Mouse (Mus musculus) frontal cortex, postnatal 10 days (tissue): ENCODE results near the gene Bmpr1a.
"Not testable (repeated sequence)": the region's sequence is repeated elsewhere in the genome, so short reads cannot be mapped to it uniquely, and the experiment has no call there.

Experiments used
- DNase-seq, 2 experiments: peaks; one replicate each; pipeline ENCODE4 v3.0.0; 2022; ENCODE audit warnings: low spot score in 2 of 2, mixed read lengths in 1 of 2

The Bmpr1a gene

GRCm38 (mm10) chr14:34450451-34450850 is 52.7 kb downstream of the Bmpr1a start:
- DNase-seq = no peak

GRCm38 (mm10) chr14:34449807-34450206 is 53.3 kb downstream of the Bmpr1a start:
- no peak for DNase-seq

GRCm38 (mm10) chr14:34448398-34448797 is 54.7 kb downstream of the Bmpr1a start:
- DNase-seq = no peak

- DNase-seq = no peak
These were observed 55.5 kb downstream of the Bmpr1a start for GRCm38 (mm10) chr14:34447659-34448058.

DNA sequence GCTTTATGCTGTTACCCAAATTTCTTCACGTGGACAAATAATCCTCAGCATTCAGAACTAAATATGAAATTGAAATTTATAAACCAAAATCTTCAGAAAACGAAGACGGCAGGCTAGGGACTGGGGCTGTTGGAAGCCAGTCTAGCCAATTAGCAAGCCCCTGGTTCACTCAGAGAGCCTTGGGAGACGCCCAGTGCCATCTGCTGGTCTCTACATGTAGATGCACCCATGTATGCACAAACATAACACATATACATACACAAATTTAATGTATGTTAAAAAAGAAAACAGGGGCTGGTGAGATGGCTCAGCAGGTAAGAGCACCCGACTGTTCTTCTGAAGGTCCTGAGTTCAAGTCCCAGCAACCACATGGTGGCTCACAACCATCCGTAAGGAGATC is 56.5 kb downstream of the Bmpr1a start:
- no peak for DNase-seq

- no peak for DNase-seq
These were observed 57.8 kb downstream of the Bmpr1a start for GRCm38 (mm10) chr14:34445348-34445747.

DNA sequence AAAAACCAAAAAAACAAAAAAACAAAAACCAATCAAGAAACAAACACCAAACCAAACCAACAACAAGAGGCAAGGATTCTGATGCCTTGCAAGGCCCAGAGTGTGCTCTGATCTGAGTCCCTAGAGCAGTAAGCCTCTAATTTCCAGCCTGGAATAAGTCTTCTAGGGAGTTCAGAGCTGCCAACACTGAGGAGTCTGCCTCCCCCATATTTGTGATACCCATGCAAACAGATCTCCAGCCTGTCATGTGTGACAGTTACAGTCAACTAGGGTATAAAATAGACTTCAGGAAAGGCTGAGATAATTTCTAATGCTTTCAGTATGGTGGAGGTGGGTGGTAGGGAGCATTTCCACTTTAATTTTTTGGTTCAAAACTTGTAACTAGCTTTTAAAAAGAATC is 58.2 kb downstream of the Bmpr1a start:
- no peak for DNase-seq

DNA sequence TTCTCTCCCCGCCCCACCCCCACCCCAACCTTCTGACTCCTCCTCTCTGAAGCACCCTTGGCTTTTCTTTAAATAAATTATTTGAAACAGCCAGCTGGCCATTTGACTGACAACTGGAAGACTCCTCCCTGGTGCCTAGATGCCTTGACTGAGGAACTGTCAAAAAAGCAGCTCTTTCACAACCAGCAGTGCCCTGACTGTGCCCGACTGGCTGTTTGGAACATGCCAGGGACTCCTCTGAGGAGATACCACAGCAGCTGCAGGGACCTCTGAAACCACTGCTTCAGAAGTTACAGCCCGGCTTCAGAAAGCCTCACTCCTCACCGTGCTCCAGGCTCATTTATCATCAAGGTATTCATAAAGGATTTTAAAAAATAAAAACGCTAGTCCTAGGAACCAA is 58.8 kb downstream of the Bmpr1a start:
- no peak for DNase-seq

DNA sequence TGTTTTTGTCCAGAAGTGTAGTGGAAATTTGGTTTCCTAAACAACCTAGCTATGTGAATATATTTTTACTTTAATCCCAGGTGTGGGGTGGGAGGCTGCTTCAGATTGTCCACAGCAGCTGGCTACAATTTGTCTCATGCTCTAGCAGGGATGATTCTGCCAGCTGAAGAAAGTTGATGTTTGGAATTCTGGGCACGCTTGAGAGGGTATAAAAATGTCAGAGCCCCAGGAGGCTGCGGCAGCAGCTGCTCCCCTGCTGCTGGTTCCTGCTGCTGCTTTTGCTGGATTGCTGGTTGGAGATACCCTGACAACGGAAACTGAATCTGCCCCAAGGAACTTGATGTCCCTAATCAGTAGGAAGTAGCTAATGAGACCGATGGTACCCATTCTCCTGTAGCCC is 60.6 kb downstream of the Bmpr1a start:
- no peak for DNase-seq

DNA sequence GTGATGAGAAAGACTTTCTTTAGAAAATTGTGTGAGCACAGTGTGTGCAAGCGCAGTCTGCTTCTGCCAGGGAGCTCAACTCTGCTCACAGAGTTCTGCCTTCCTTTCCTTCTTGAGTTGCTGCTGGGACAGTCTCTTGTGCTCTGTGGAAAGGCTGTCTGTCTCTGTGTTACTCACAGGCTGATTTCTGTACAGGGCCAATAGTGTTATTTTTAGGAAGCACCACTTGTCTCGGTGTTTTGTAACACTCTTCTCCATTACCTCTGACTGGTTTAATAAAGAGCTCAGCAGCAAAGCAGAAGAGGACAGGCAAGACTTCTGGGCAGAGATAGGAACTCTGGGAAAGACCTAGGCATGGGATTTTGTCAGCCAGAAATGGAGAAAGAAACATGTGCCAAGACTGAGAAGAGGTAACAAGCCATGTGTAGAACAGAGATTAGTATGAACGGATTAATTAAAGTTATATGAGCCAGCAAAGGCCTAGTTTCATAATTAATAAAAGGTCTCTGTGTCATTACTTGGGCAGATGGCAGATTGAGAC is 62.5 kb downstream of the Bmpr1a start:
- no peak for DNase-seq

DNA sequence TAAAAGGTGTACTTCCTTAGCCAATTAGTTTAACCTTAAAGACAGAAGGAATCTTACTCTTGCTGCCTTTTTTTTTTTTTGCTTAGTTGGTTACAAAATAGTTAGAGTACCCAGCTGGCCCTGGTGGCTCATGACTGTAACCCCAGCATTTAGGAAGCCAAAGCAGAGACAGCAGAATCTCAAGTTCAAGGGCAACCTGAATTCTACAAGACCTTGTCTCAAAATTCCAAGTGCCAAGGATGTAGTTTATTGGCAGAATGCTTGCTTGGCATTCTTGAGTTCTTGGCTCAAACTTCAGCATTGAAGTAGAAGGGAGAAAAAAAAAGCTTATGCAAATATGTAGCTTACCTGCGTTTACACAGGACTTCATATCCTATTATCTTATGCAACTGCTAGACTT is 74.1 kb downstream of the Bmpr1a start:
- DNase-seq = no peak

DNA sequence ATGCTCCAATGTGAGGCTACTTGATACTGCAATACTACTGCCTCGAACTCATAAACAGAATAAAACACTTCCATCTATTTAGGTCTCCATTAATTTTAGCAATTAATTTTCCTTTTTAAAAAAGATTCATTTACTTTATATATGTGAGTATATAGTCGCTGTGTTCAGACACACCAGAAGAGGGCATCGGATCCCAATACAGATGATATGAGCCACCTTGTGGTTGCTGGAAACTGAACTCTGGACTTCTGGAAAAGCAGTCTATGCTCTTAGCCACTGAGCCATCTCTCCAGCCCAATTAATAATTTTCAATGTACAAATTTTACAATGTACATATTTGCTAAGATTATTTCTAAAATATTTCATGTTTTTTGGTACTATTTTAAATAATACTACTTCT is 74.9 kb downstream of the Bmpr1a start:
- no peak for DNase-seq

DNA sequence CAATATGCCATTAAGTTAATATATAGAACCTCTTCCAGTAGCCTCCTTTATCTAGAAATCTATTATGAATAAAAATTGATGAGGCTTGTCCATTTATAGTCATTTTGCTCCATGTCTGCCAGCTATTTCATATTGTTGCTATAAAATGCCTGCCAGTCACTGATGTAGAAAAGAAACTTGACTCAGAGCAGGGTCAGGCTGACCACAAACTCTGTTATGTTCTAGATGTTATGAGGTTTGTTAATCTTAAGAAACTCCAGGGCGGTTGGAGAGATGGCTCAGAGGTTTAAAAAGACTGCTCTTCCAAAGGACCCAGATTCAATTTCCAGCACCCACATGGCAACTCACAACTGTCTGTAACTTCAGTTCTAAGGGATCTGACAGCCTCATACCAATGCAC is 82.1 kb downstream of the Bmpr1a start:
- DNase-seq = no peak

DNA sequence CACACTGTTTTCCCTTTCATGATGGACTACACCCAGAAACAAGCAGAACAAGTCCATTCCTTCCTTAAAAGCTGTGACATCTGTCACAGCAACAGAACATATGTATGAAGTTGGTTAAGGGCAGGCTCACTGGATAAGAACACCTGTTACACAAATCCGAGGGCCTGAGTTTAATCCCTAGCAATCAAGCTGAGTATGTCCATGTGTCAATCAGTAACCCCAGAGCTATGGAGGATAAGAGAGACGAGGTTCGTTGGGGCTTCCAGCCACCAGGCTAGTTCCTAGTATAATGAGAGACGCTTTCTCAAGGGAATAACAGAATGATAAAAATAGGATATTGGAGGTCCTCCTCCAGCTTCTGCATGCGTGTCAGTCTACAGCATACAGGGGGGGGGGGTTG is 85.6 kb downstream of the Bmpr1a start:
- DNase-seq = no peak

DNA sequence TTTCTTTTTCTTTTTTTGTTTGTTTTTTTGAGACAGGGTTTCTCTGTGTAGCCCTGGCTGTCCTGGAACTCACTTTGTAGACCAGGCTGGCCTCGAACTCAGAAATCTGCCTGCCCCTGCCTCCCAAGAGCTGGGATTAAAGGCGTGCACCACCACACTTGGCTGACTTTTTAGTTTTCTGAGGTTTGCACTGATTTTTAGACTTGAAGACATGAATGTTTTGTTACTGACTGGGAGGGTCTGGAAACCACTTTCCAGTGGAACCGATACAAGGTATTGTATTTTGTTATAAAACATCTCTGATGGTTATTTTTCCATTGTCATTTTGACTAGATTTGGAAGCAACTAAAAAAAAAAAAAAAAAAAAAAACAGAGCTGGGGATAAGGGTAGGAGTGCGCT is 86.2 kb downstream of the Bmpr1a start:
- DNase-seq = not testable (repeated sequence)

GRCm38 (mm10) chr14:34412164-34412896 is 90.8 kb downstream of the Bmpr1a start:
- no peak for DNase-seq

DNA sequence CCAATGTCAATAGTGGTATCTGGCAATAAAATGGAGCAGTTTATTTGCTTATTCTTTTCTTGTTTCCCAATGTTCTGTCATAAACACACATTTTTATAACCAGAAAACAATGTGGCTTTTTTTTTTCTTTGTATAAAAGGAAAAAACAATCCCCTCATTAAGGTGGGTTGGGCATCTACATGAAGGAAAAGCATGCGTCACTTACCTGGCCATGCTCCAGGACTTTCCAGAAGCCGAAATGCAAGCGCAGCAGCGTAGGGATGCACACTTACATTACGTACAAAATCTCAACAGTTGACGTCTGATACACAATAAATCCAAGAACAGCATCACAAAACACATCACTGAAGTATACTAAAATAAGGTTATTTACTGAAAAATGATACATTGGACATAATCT is 92.4 kb downstream of the Bmpr1a start:
- no peak for DNase-seq

DNA sequence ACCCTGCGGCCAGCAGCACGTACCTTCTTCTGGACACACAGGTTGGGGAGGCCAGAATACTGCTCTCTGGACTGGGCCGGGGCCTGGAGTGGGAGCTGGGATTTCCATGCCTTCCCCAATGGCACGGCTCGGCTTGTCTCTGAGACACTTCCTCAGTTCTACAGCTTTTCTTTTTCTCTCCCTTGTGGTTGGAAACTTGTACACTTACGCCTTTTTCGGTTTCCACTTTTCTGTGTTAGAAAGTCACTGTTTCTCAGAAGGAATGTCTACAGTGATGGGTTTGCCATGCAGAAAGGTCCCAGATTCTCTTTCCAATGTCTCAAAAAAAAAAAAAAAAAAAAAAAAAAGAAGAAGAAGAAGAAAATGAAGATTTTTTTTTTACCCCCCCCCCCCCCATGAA is 99.7 kb downstream of the Bmpr1a start:
- DNase-seq = no peak

DNA sequence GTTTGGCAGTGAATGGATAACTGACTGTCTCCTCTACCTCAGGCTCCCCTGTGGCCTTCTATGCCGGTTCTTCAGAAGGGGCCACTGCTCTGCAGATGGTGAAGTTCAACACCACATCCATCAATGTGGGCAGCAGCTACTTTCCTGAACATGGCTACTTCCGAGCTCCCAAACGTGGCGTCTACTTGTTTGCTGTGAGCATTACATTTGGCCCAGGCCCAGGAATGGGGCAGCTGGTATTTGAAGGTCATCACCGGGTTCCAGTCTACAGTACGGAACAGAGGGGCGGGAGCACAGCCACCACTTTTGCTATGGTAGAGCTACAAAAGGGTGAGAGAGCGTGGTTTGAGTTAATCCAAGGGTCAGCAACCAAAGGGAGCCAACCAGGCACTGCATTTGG is 100.3 kb downstream of the Bmpr1a start:
- DNase-seq = no peak

DNA sequence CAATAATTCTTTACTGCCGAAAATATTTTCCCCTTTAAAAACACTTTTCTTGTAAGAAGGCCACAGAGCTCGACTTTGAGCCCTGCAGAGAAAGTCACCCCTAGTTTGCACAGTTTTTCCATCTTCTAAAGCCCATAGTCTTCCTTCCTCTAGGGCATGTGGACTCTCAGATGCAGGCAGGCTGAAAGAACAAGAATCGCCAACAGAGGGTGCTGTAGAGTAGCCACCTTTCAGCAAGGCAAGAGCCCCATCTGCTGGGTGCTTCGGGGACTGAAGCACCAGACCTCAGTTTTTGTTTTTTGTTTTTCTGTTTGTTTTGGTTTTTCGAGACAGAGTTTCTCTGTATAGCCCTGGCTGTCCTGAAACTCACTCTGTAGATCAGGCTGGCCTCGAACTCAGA is 102.0 kb downstream of the Bmpr1a start:
- peak in 1 of 2 experiments; percentile 50 for DNase-seq

DNA sequence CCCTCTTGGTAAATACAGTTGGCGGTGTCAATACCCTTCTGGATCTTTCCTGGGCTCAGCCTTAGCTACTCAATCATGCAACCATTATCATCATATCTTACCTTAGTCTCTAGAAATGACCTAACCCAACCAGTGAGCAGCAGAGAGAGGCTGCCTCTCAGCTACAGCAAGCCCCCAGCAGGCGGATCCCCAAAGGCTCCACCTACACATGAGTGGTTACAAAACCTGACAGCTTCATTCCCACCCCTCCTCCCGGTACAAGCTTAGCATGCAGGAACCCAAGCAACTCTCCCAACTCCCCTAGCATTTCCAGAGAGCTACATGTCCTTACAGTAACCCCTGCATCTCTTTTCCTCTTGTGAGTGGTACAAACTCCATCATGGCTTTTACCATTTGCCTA is 103.1 kb downstream of the Bmpr1a start:
- no peak for DNase-seq

GRCm38 (mm10) chr14:34399301-34399700 is 103.8 kb downstream of the Bmpr1a start:
- no peak for DNase-seq

DNA sequence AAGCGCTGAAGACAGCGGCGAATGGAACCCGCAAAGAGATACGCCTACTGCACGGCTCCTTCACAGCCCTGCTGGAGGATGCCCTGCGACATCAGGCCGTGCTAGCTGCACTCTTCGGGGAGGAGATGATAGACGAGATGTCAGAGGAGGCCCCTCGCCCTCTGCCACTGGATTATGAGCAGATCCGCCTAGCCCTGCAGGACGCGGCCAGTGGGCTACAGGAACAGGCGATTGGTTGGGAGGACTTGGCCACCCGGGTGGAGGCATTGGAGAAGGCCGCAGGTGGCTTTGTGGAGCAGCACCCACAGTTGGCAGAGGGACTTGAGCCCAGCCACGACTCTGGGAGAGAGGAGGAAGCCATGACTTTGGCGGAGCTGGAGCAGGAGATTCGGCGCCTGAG is 104.2 kb downstream of the Bmpr1a start:
- DNase-seq = no peak

GRCm38 (mm10) chr14:34397871-34398270 is 105.3 kb downstream of the Bmpr1a start:
- DNase-seq = no peak
